Mouse (Mus musculus) thymus, adult 2 months (tissue): ENCODE results near the gene Dlgap1.

Experiments
- CTCF ChIP-seq: fragments of 200-500 bp; IDR thresholded peaks from 2 replicates; pipeline ENCODE4 v1.5.1; 2012; ENCODE audit warnings: mild to moderate bottlenecking, control low read depth, low read length, moderate library complexity, borderline replicate concordance; ENCODE audit not compliant: control insufficient read depth, poor library complexity, insufficient read depth; ENCODE audit errors: extremely low read depth
- POLR2A ChIP-seq: fragments of 200-500 bp; IDR thresholded peaks from 2 replicates; pipeline ENCODE4 v1.6.1; 2012; ENCODE audit warnings: mild to moderate bottlenecking, low read length, control low read depth, moderate library complexity; ENCODE audit not compliant: control insufficient read depth, poor library complexity, insufficient read depth; ENCODE audit errors: extremely low read depth

GRCm38 (mm10) chr17:70661382-70661781 is 692.5 kb downstream of the Dlgap1 start:
- TF ChIP-seq POLR2A (no peak), CTCF (no peak)
